Mouse (Mus musculus): ENCODE measurements at regions not wholly inside any gene's neighbourhood (a gene's known extent, or its start where the extent isn't known, plus 50 kb on each side); places are given as distances from the start of the nearest gene placed in this dataset.

- no peak for TF ChIP-seq POLR2A (IDR thresholded peaks at IDR 0.05; ENCODE audit: low read depth, low read length)
- no peak for TF ChIP-seq GABPA (IDR thresholded peaks at IDR 0.05; ENCODE audit: insufficient replicate concordance, low read depth, low read length)
- no peak for TF ChIP-seq EP300 (IDR thresholded peaks at IDR 0.05; ENCODE audit: low read length)
- no peak for TF ChIP-seq CTCF (conservative IDR thresholded peaks at IDR 0.05 in 1 of 2, IDR thresholded peaks at IDR 0.05 in 1 of 2; ENCODE audit: low read depth in 2 of 2, low read length in 2 of 2)
- no peak for TF ChIP-seq POLR2AphosphoS2 (IDR thresholded peaks at IDR 0.05; ENCODE audit: low read depth, low read length)
These were observed 86.9 kb upstream of the Frmd4a start for GRCm38 (mm10) chr2:3930650-3931049.

All from CH12.LX (cell line).